In the genomic region with DNA sequence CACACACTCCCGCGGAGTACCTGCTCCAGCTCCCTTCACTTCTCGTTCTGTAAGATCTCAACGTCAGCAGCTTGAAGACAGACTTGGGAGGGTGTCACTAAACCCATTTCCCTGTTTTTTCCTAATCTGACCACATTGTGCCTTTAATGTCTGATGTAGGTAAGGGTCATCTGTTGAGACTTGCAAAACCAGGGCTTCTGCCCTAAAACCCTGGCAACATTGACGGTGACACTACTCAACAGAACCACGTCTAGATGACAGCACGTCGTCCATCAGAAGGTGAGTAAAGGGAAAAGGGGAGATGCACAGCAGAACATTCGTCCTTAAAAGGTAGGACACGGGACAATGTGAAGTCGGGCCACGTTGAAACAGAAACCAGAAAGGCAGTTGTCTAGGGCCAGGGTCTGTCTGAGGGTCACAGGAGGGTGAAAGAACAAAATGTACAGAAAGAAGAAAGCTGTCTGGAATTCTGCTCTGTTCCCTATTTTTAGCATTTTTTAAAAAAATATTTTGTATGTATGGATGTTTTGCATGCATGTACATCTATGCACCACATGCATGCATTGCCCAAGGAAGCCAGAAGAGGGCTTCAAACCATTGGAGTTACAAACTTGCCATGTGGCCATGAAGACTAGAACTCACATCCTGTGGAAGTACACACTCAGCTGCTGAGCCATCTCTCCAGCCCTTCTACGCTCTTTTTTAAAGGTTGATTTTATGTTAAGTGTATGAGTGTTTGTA, we compare ENCODE assay signal across 13 mouse cellular contexts. TPM values are rescaled to one million over a fixed set of nuclear protein-coding genes. Genes with fewer than 3 reads are reported as not detected.
A peak's percentile ranks its signal among the peaks of the same experiment; 100 is the strongest.
DNase-seq lines count a peak whose midpoint lies in the region; ATAC-seq and TF ChIP-seq lines count a peak whose summit lies in the region.
"Had no signal": no experiment of that assay in that cellular context is flagged by ENCODE, and none has a peak within 500 bp of the region (broad histone marks: within the 10 kb centered on the region; RNA-seq: fewer than 3 reads in every experiment).

No protein-coding gene starts in this region.

- H3K9ac ChIP-seq in hindbrain, embryonic 11.5 days (ENCODE audit: low read depth, low read length): no peak overlapping the region
- H3K9ac ChIP-seq: embryonic facial prominence, embryonic 15.5 days; heart, embryonic 13.5 days; hindbrain, embryonic 14.5 days; midbrain, embryonic 15.5 days had no signal

- no peak overlapping the region for H3K4me2 ChIP-seq in hindbrain, embryonic 11.5 days (replicated peaks; ENCODE audit: low read depth, low read length)
- H3K4me2 ChIP-seq: embryonic facial prominence, embryonic 15.5 days; heart, embryonic 13.5 days; hindbrain, embryonic 14.5 days; midbrain, embryonic 15.5 days had no signal

- no peaks in the 10 kb centered on the region for H3K27me3 ChIP-seq in hindbrain, embryonic 11.5 days (ENCODE audit: control insufficient read depth, insufficient read depth, low read length)
- H3K27me3 ChIP-seq: embryonic facial prominence, embryonic 15.5 days; heart, embryonic 13.5 days; midbrain, embryonic 15.5 days had no signal

- WGBS in hindbrain, embryonic 11.5 days: 94% methylated on average over 13 of the region's 13 CpGs

- DNase-seq in layer of hippocampus, adult 2 months (ENCODE audit: low spot score in 2 of 2): no peak
- no peak for DNase-seq in layer of hippocampus, postnatal 14 days (ENCODE audit: low spot score in 2 of 2)
- DNase-seq in thymus, postnatal 0 days (ENCODE audit: low spot score): peak; percentile 27
- DNase-seq in thymus, postnatal 10 days (ENCODE audit: low spot score in 2 of 2): no peak
- DNase-seq in thymus, postnatal 25 days: peak; percentile 20
- no peak for DNase-seq in spleen, postnatal 14 days (ENCODE audit: low spot score in 2 of 2)
- DNase-seq in hindbrain, embryonic 11.5 days (ENCODE audit: low spot score): no peak
- DNase-seq: kidney, postnatal 36 days had no signal

- peak; percentile 61 for TF ChIP-seq CTCF in layer of hippocampus, adult 2 months (conservative IDR thresholded peaks at IDR 0.05)

- H3K27ac ChIP-seq in layer of hippocampus, adult 2 months: no peak overlapping the region
- no peak overlapping the region for H3K27ac ChIP-seq in hindbrain, embryonic 11.5 days (ENCODE audit: low read depth, low read length)
- H3K27ac ChIP-seq: embryonic facial prominence, embryonic 15.5 days; heart, embryonic 13.5 days; hindbrain, embryonic 14.5 days; midbrain, embryonic 15.5 days had no signal

- H3K36me3 ChIP-seq in hindbrain, embryonic 11.5 days (ENCODE audit: control insufficient read depth, insufficient read depth, low read length): no peaks in the 10 kb centered on the region
- H3K36me3 ChIP-seq: midbrain, embryonic 15.5 days had no signal

- H3K9me3 ChIP-seq in hindbrain, embryonic 11.5 days (ENCODE audit: control insufficient read depth, low read length): no peaks in the 10 kb centered on the region
- H3K9me3 ChIP-seq: heart, embryonic 13.5 days; midbrain, embryonic 15.5 days had no signal

- no peak overlapping the region for H3K4me3 ChIP-seq in layer of hippocampus, adult 2 months
- H3K4me3 ChIP-seq in hindbrain, embryonic 11.5 days (ENCODE audit: low read depth, low read length): no peak overlapping the region
- H3K4me3 ChIP-seq: embryonic facial prominence, embryonic 15.5 days; heart, embryonic 13.5 days; midbrain, embryonic 15.5 days had no signal

- H3K4me1 ChIP-seq in hindbrain, embryonic 11.5 days (replicated peaks; ENCODE audit: control insufficient read depth, insufficient read depth, low read length): no peaks in the 10 kb centered on the region; the same call in 1 of the 2 replicates

- peak; percentile 56; the same call in 1 of the 2 replicates for ATAC-seq in common myeloid progenitor, adult 5-6 weeks (replicated peaks; ENCODE audit: low read depth, poor library complexity, severe bottlenecking)
- ATAC-seq in hindbrain, embryonic 11.5 days (ENCODE audit: low FRiP score): no peak
- ATAC-seq: midbrain, embryonic 15.5 days had no signal

RNA-seq across cellular contexts. Expression of a gene that starts 38.4 kb away (rescaled TPM):
- total RNA-seq in layer of hippocampus, adult 2 months (2021): 10 to 100 TPM; 82.8 to 87.7 TPM
- total RNA-seq in layer of hippocampus, postnatal 14 days (2021): 10 to 100 TPM; 72.4 to 74.7 TPM
- 31.0 and 33.8 TPM in 2 replicates for polyA plus RNA-seq in thymus, postnatal 0 days (2015; fragmentation: Nextera tagmentation; extraction: Ambion mirVana)
- total RNA-seq in common myeloid progenitor, adult 5-6 weeks (2017): 40.4 and 41.8 TPM in 2 replicates
- polyA plus RNA-seq in hindbrain, embryonic 11.5 days (2014; fragmentation: Nextera tagmentation; extraction: Ambion mirVana): 25.4 and 28.6 TPM in 2 replicates

RNA-seq across cellular contexts. Expression of a gene that starts 51.0 kb away (rescaled TPM):
- total RNA-seq in layer of hippocampus, adult 2 months (2021): 10 to 100 TPM; 24.7 to 26.3 TPM
- total RNA-seq in layer of hippocampus, postnatal 14 days (2021): 10 to 100 TPM; 19.0 to 19.6 TPM
- 16.1 and 19.4 TPM in 2 replicates for polyA plus RNA-seq in thymus, postnatal 0 days (2015; fragmentation: Nextera tagmentation; extraction: Ambion mirVana)
- total RNA-seq in common myeloid progenitor, adult 5-6 weeks (2017): 43.5 and 46.0 TPM in 2 replicates
- 9.2 and 9.6 TPM in 2 replicates for polyA plus RNA-seq in hindbrain, embryonic 11.5 days (2014; fragmentation: Nextera tagmentation; extraction: Ambion mirVana)

Comparison
In these comparisons a context has a peak if more than half of its experiments do, and no peak if none do; other contexts are left out.
1. DNase-seq: peak in thymus, postnatal 0 days (single experiment) and thymus, postnatal 25 days (single experiment); none in layer of hippocampus, adult 2 months (0 of 2), layer of hippocampus, postnatal 14 days (0 of 2), thymus, postnatal 10 days (0 of 2), spleen, postnatal 14 days (0 of 2) and hindbrain, embryonic 11.5 days (single experiment).